Mouse (Mus musculus): ENCODE data around the gene Arf4.
"Not testable (repeated sequence)": the region's sequence is repeated elsewhere in the genome, so short reads cannot be mapped to it uniquely, and the experiment has no call there.

Gene Arf4

GRCm38 (mm10) chr14:26663851-26664250 is 26.0 kb downstream of the Arf4 start:
- DNase-seq = no peak

GRCm38 (mm10) chr14:26667991-26668370 is 30.1 kb downstream of the Arf4 start:
- DNase-seq = no peak

GRCm38 (mm10) chr14:26668371-26669291 is 30.8 kb downstream of the Arf4 start:
- peak; percentile 52 for DNase-seq

- DNase-seq = peak; percentile 87
Measured at GRCm38 (mm10) chr14:26669292-26670073, 31.6 kb downstream of the Arf4 start, which contains the start of gene Pde12. Gene Pde12, minus strand, starts transcription at chr14:26669883.

GRCm38 (mm10) chr14:26670964-26671363 is 33.1 kb downstream of the Arf4 start:
- no peak for DNase-seq

- not testable (repeated sequence) for DNase-seq
Measured at GRCm38 (mm10) chr14:26671870-26672615, 34.2 kb downstream of the Arf4 start.

- not testable (repeated sequence) for DNase-seq
Measured at GRCm38 (mm10) chr14:26674476-26675169, 36.7 kb downstream of the Arf4 start.

GRCm38 (mm10) chr14:26675371-26675770 is 37.5 kb downstream of the Arf4 start:
- no peak for DNase-seq

- no peak for DNase-seq
Measured at GRCm38 (mm10) chr14:26675791-26676190, 37.9 kb downstream of the Arf4 start.

- no peak for DNase-seq
Measured at GRCm38 (mm10) chr14:26690727-26691126, 52.9 kb downstream of the Arf4 start.

- no peak for DNase-seq
Measured at GRCm38 (mm10) chr14:26691363-26691762, 53.5 kb downstream of the Arf4 start.

GRCm38 (mm10) chr14:26692974-26693373 is 55.1 kb downstream of the Arf4 start, which contains the start of gene Dnah12:
Gene Dnah12, plus strand, starts transcription at chr14:26693274.
- DNase-seq = no peak

- no peak for DNase-seq
Measured at GRCm38 (mm10) chr14:26697912-26698311, 60.0 kb downstream of the Arf4 start.

GRCm38 (mm10) chr14:26705246-26705645 is 67.4 kb downstream of the Arf4 start:
- DNase-seq = not testable (repeated sequence)
